Mouse (Mus musculus) C2C12 (cell line): ENCODE measurements around the gene Slc41a2.

Experiments used
- CTCF ChIP-seq: IDR thresholded peaks from one replicate; pipeline ENCODE4 v1.5.1; 2011; ENCODE audit not compliant: control insufficient read depth, insufficient read depth, insufficient read length
- USF1 ChIP-seq: IDR thresholded peaks from one replicate; pipeline ENCODE4 v1.6.1; 2011; ENCODE audit warnings: low read depth, mild to moderate bottlenecking, control low read depth, moderate library complexity

DNA sequence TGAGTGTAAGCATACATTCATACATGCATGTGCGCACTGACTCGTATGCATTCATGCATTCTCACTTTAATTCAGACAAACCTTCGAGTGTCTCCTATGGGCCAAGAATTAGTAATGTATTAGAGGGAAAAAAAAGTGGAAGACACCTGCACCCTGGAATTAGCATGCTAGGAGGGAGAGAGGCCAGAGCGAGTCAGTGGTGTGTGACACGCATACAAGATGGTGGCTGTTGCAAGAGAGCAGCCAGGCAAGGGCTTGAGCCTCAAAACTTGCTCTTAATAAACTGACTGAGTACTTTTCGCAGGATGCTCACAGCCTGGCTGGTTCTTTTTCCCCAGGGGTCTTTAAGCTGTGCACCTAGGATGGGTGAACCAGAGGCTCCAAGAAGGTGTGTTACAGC is 152.6 kb downstream of the Slc41a2 start:
- TF ChIP-seq CTCF (no peak), USF1 (no peak)
